Mouse (Mus musculus): ENCODE measurements around the gene Folr1. TPM values are rescaled to one million over a fixed set of nuclear protein-coding genes. Genes with fewer than 3 reads are reported as not detected.

Folr1 gene
- polyA plus RNA-seq, 1 experiment, result 0.67 TPM

DNA sequence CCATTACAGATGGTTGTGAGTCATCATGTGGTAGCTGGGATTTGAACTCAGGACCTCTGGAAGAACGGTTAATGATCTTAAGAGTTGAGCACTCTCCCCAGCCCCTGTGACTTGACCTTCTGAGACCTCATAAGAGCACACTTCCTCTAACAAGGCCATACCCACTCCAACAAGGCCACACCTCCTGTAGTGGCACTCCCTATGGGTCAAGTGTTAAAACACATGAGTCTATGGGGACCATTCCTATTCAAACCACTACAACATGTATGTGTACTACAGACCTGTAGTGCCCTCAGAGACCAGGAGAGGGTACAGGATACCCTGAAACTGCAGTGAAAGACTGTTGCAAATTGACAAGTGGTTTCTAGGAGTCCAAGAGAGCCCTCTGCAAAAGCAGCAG is 22.7 kb downstream of the Folr1 start:
- Histone ChIP-seq H3K4me3 (ENCODE audit: insufficient read depth, poor library complexity, severe bottlenecking) (no peak overlapping the region), H3K36me3 (ENCODE audit: control insufficient read depth, insufficient read depth) (no peaks in the 10 kb centered on the region), H3ac (ENCODE audit: control insufficient read depth, insufficient read length, low read depth) (no peak overlapping the region), H3K79me2 (ENCODE audit: control insufficient read depth, insufficient read depth) (no peaks in the 10 kb centered on the region), H3K27me3 (ENCODE audit: control insufficient read depth, insufficient read depth, insufficient read length) (no peaks in the 10 kb centered on the region), H3K79me3 (ENCODE audit: low read depth) (no peaks in the 10 kb centered on the region)
- no peak for TF ChIP-seq CEBPB (IDR thresholded peaks at IDR 0.05; ENCODE audit: low read depth)
- TF ChIP-seq MYOD1 (IDR thresholded peaks at IDR 0.05; ENCODE audit: control insufficient read depth, insufficient read length, low read depth), result no peak
- no peak for TF ChIP-seq USF1 (IDR thresholded peaks at IDR 0.05; ENCODE audit: low read depth)
- TF ChIP-seq MYOG (IDR thresholded peaks at IDR 0.05; ENCODE audit: control insufficient read depth, extremely low read depth, insufficient read length), result no peak

DNA sequence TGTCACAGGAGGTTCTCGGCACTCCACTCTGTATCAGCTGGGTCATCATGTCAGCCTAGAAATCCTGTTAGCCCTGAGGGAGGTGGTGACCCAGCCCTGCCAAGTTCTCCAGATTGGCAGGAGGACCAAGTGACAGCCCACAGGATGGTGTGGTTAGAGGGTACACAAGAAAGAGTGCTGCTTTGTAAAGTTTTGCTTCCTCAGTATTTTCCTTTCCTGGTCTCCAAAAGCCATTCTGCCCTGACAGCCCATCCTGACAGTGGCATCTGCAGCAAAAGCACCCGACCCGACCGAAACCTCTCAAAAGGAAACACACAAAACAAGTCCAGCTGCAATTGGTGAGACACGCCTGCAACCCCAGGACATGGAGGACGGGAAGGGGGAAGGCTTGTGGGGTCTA is 26.4 kb downstream of the Folr1 start:
- Histone ChIP-seq H3K27me3 (ENCODE audit: control insufficient read depth, insufficient read depth, insufficient read length) (no peaks in the 10 kb centered on the region), H3K4me3 (ENCODE audit: insufficient read depth, poor library complexity, severe bottlenecking) (no peak overlapping the region), H3K79me2 (ENCODE audit: control insufficient read depth, insufficient read depth) (no peaks in the 10 kb centered on the region), H3ac (ENCODE audit: control insufficient read depth, insufficient read length, low read depth) (no peak overlapping the region), H3K79me3 (ENCODE audit: low read depth) (no peaks in the 10 kb centered on the region), H3K36me3 (ENCODE audit: control insufficient read depth, insufficient read depth) (no peaks in the 10 kb centered on the region)
- no peak for TF ChIP-seq MYOD1 (IDR thresholded peaks at IDR 0.05; ENCODE audit: control insufficient read depth, insufficient read length, low read depth)
- TF ChIP-seq CEBPB (IDR thresholded peaks at IDR 0.05; ENCODE audit: low read depth), result no peak
- TF ChIP-seq FOSL1 (IDR thresholded peaks at IDR 0.05; ENCODE audit: insufficient read depth, low read length, poor library complexity, severe bottlenecking), result no peak
- no peak for TF ChIP-seq USF1 (IDR thresholded peaks at IDR 0.05; ENCODE audit: low read depth)
- no peak for TF ChIP-seq MAX (IDR thresholded peaks at IDR 0.05)
- TF ChIP-seq CTCF (IDR thresholded peaks at IDR 0.05; ENCODE audit: control insufficient read depth, insufficient read depth, insufficient read length), result no peak

DNA sequence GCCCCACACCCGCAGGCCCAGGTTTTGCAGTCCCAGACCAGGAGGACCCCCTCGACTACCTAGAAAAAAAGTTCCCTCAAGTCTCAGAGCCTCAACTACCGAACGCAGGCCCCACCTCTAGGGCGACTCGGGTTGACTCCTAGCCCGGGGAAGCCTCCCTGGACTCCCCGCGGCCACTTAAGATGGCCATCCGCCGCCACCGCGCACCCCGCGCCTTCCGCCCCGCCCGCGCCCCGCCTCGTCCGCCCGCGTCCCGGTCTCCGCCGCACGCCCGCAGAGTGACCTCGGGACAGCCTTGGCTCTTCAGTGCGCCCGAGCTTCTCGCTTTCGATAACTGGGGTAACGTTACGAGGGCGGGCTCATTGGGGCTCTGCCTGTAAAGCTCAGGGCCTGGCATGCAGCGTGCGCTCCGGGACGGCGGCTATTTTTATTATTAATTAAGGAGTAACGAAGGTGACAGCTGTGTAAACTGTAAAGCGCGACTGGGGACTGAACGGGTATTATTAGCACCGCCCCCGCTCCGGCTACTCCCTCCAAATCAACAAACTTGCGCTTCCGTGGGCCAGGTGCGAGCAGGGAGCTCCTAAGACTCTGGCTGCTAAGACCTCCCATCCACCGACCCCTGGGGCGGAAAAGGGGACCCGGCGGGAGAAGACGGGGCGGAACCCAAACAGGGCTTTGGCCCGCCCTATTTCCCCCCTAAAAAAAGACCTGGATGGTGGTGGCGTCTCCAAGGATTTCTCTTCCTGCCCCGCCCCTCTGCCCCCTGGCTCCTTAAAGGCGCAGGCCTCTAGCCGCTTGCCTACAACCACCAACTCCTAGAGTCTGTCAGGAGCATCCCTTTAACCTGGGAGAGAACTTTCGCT is 32.7 kb downstream of the Folr1 start, which contains the start of gene Inppl1:
Gene Inppl1, minus strand, starts transcription at position 624 of the 866 bp plus-strand sequence.
- H3K79me2 ChIP-seq (ENCODE audit: control insufficient read depth, insufficient read depth), result peaks cover 44% of the 10 kb centered on the region
- peak within 1 kb of the TSS; percentile 100 for H3ac ChIP-seq (ENCODE audit: control insufficient read depth, insufficient read length, low read depth)
- TF ChIP-seq MYOD1 (IDR thresholded peaks at IDR 0.05; ENCODE audit: control insufficient read depth, insufficient read length, low read depth) (peak; percentile 44), FOSL1 (IDR thresholded peaks at IDR 0.05; ENCODE audit: insufficient read depth, low read length, poor library complexity, severe bottlenecking) (no peak), MAX (IDR thresholded peaks at IDR 0.05) (no peak), CTCF (IDR thresholded peaks at IDR 0.05; ENCODE audit: control insufficient read depth, insufficient read depth, insufficient read length) (no peak), USF1 (IDR thresholded peaks at IDR 0.05; ENCODE audit: low read depth) (no peak)
- H3K27me3 ChIP-seq (ENCODE audit: control insufficient read depth, insufficient read depth, insufficient read length), result no peaks in the 10 kb centered on the region
- peaks cover 26% of the 10 kb centered on the region for H3K36me3 ChIP-seq (ENCODE audit: control insufficient read depth, insufficient read depth)
- peak within 1 kb of the TSS; percentile 61 for H3K4me3 ChIP-seq (ENCODE audit: insufficient read depth, poor library complexity, severe bottlenecking)
- H3K79me3 ChIP-seq (ENCODE audit: low read depth), result peaks cover 27% of the 10 kb centered on the region

DNA sequence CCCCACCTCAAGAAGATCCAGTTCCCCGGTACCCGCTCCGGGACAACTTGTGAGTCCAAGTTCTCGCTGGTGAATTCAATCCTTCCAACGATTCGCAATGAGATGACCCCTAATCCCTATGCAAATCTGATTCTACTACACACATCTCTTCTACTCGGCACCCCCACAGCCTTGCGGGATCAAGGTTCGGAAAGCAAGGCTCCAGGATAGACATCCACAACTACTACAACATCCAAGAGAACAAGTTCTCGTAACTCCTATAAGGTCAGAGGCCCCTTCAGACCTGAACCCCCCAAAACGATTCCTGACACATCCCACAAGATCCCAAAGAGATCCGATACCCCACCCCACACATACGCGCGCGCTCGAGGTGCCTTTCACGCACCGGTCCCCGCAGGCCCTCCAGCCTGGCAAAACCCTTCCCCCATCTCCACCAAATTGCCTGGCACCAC is 33.4 kb downstream of the Folr1 start:
- Histone ChIP-seq H3K4me3 (ENCODE audit: insufficient read depth, poor library complexity, severe bottlenecking) (peak overlapping the region; percentile 61), H3K79me3 (ENCODE audit: low read depth) (peaks cover 29% of the 10 kb centered on the region), H3K27me3 (ENCODE audit: control insufficient read depth, insufficient read depth, insufficient read length) (no peaks in the 10 kb centered on the region), H3K36me3 (ENCODE audit: control insufficient read depth, insufficient read depth) (peaks cover 33% of the 10 kb centered on the region), H3ac (ENCODE audit: control insufficient read depth, insufficient read length, low read depth) (peak overlapping the region; percentile 100), H3K79me2 (ENCODE audit: control insufficient read depth, insufficient read depth) (peaks cover 44% of the 10 kb centered on the region)
- no peak for TF ChIP-seq CEBPB (IDR thresholded peaks at IDR 0.05; ENCODE audit: low read depth)
- TF ChIP-seq CTCF (IDR thresholded peaks at IDR 0.05; ENCODE audit: control insufficient read depth, insufficient read depth, insufficient read length), result no peak
- no peak for TF ChIP-seq FOSL1 (IDR thresholded peaks at IDR 0.05; ENCODE audit: insufficient read depth, low read length, poor library complexity, severe bottlenecking)
- no peak for TF ChIP-seq MYOG (IDR thresholded peaks at IDR 0.05; ENCODE audit: control insufficient read depth, extremely low read depth, insufficient read length)
- TF ChIP-seq USF1 (IDR thresholded peaks at IDR 0.05; ENCODE audit: low read depth), result no peak
- no peak for TF ChIP-seq MYOD1 (IDR thresholded peaks at IDR 0.05; ENCODE audit: control insufficient read depth, insufficient read length, low read depth)
- TF ChIP-seq MAX (IDR thresholded peaks at IDR 0.05), result no peak

DNA sequence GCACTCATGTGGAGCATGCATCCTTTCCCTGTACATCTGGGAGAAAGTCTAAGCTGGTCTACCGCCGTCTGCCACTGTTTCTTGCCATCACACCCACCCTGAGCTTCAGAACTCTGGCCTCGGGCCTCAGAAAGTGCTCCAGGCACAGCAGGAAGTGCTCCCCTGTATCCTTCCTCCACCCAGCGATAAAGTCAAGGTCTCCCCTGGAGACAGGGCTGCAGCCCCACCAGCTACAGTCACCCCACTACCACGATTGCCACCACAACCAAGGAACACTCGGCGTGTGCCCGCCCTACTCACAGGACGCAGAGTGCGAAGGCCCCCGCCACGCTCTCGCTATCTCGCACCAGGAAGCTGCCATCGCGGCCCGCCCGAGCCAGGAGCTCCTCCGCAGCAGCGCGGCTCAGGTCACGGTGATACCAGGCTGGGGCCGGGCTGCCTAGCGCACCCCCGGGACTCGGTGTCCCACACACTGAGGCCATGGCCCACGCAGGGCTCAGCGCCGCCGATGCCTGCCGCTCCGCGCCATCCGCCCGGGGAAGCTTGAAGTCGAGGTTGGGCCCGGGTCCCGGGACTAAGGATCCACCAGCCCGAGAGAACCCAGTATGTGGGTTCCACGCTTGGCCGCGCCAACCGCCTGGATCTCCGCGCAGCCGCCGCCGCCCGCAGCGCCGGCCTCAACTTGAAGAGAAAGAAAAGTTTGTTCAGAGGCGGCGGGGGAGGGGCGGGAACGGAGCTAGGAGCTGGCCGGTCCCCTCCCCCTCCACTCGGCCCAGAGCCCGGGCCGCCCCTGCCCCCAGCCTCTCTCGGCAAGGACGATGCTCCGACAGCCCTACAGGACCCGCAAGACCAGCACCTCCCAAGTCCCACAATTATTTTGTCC is 34.1 kb downstream of the Folr1 start:
- peaks cover 44% of the 10 kb centered on the region for H3K79me2 ChIP-seq (ENCODE audit: control insufficient read depth, insufficient read depth)
- no peak for TF ChIP-seq MYOD1 (IDR thresholded peaks at IDR 0.05; ENCODE audit: control insufficient read depth, insufficient read length, low read depth)
- TF ChIP-seq USF1 (IDR thresholded peaks at IDR 0.05; ENCODE audit: low read depth), result no peak
- no peak for TF ChIP-seq MYOG (IDR thresholded peaks at IDR 0.05; ENCODE audit: control insufficient read depth, extremely low read depth, insufficient read length)
- no peak for TF ChIP-seq CEBPB (IDR thresholded peaks at IDR 0.05; ENCODE audit: low read depth)
- TF ChIP-seq FOSL1 (IDR thresholded peaks at IDR 0.05; ENCODE audit: insufficient read depth, low read length, poor library complexity, severe bottlenecking), result no peak
- TF ChIP-seq MAX (IDR thresholded peaks at IDR 0.05), result no peak
- TF ChIP-seq CTCF (IDR thresholded peaks at IDR 0.05; ENCODE audit: control insufficient read depth, insufficient read depth, insufficient read length), result no peak
- peaks cover 40% of the 10 kb centered on the region for H3K36me3 ChIP-seq (ENCODE audit: control insufficient read depth, insufficient read depth)
- H3K79me3 ChIP-seq (ENCODE audit: low read depth), result peaks cover 29% of the 10 kb centered on the region
- peak overlapping the region; percentile 61 for H3K4me3 ChIP-seq (ENCODE audit: insufficient read depth, poor library complexity, severe bottlenecking)
- H3K27me3 ChIP-seq (ENCODE audit: control insufficient read depth, insufficient read depth, insufficient read length), result no peaks in the 10 kb centered on the region
- peak overlapping the region; percentile 100 for H3ac ChIP-seq (ENCODE audit: control insufficient read depth, insufficient read length, low read depth)
